Mouse (Mus musculus) layer of hippocampus, adult 9-10 months (tissue): ENCODE data around the gene Prpf6.

Experiments used
- DNase-seq: peaks from one replicate; pipeline ENCODE4 v3.0.0; 2022; ENCODE audit warnings: low spot score

Gene Prpf6

DNA sequence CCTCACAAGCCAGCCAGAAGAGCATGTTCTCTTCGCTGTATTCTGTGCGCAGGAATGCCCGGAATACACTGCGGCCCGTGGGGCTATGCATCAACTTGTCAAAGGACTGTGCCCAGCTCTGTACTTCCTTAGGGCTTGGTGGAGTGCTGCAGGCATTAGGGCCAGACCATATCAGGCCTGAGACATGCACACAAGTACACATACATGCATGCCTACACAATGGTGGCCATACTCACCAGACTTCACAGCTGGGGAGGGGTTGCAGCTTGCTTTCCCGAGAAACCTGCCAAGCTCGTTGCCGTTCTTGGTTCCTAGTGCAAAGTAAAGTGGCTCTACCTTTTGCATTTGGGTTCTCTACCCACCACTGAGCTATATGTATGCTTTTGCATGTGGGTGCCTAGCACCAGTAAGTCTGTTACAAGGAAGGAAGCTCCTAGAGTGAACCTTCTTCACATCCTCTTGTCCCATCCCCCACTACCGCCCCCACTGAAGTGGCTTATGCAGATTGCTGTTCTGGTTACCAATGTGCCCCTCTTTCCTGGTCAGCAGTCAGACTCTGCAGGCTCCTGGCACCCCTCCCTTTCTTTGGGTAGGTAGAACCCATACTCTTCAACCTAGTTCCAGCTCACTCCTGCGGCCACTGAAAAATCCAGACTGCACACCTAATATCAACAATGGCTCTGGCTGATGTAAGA lies 97.9 kb downstream of the Prpf6 start:
- DNase-seq = no peak

DNA sequence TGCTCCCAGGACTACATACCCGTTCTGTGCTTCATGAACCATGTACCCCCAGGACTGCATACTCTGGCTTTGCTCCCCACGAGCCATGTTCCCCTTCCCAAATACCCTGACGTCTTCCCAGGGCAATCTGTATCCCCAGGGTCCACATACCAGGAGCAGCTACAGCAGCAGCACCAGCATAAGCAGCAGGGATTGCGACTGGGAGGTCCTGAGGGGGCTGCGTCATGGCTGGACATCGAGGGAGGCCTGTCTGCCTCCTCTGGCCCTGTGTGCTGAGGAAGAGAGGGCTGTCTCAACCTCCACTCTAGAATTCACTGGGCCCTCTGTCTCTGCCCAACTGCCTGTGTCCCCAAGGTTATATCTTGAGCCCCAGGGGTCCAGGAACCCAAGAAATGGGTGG lies 99.4 kb downstream of the Prpf6 start:
- no peak for DNase-seq

- DNase-seq = no peak
Measured at GRCm38 (mm10) chr2:181691571-181691970, 99.9 kb downstream of the Prpf6 start.

GRCm38 (mm10) chr2:181692304-181692703 lies 100.6 kb downstream of the Prpf6 start:
- no peak for DNase-seq

DNA sequence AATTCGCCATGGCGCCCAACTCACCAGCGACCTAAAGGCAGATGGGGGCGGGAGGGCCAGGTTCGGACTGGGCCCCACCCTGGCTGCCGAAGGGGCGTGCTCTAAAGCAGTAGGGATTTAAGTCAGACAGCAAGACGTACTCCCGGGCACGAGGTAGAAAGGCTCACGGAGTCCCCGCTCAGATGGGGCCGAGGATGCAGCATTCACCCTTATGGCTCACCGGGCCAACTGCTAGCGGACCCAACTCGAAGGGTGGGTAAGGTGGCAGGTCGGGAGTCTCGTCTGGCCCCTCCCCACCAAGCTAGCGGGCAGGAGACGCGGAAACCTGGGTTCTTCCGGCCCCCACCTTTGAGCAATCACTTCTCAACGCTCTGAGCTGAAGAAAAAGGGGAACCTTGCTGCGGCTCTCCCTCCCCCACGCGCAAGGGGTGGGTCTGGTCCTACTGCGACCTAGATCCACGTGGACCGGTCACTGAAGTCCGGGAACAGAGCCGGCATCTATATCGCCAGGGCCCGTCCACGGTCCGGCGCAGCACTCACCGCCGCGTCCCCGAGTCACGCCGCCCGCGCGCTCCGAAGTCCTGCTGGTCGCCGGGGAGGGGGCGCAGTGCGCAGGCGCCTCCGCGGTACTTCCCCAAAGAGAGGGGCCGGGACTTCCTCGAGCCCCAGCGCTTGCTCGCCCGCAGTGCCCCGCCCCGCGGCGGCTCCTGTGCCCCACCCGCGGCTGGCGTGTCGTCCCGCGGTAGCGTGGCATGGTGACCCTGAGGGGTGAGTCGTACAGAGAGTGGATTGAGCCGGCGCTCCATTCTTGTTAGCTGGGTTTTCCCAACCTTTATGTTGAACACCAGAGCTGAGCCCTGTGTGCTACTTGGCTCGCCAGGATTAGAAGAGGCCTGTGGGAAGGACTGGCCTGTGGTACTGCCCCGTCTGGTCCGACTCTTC lies 101.9 kb downstream of the Prpf6 start, which contains the start of gene Rgs19:
Gene Rgs19 (minus strand): TSS at position 639 of the 942 bp plus-strand sequence.
- no peak for DNase-seq

- DNase-seq = no peak
Measured at GRCm38 (mm10) chr2:181694581-181694980, 102.9 kb downstream of the Prpf6 start.

- DNase-seq = no peak
Measured at GRCm38 (mm10) chr2:181695776-181696175, 104.1 kb downstream of the Prpf6 start.

DNA sequence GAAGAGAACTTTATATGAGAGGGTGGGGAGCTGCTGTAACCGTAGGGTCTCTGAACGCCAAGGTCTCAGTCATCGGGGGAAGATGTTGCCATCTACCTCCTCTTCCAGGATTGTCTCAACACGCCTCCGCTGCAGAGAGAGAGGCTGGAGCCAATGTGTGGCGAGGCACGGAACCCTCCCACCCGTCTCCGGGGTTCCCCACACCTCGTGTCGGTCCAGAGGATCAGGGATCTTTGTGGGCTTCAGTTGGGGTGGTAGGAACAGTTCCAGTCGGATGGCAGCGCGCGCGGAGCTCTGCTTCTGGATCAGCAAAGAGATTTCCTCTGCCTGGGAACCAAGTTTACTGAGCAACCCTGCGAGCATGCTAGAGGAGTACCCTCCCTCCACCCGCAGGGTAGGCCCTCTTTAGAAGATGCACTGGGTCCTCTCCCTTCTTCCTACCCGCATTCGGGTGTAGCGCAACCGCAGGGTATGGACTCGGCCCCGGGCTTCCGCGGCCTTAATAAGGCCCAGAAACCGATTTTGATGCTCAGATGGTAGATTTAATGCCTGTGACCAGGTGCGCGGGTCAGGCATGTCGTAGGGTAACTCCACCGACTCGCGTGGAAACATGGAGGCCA lies 105.2 kb downstream of the Prpf6 start:
- DNase-seq = no peak

DNA sequence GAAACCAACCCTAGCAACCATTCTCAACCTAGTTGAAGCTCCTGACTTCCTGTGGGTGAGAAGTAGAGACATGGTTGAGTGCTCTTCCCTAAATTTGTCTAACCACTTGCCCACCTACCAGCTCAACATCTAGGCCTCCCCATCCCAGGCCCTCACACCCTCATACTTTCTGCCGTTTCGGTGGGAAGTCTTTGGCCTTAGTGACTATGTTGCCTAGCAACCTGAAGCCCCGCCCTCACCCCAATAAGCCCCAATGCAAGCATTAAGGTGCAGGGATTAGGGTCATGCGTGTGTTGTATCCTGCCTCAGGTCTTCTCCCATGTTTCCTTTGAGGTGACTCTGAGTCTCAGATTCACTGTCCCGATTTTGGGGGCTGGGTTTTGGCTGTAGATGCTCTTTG lies 106.6 kb downstream of the Prpf6 start, which contains the start of gene Lkaaear1:
Gene Lkaaear1 (minus strand): TSS at position 202 of the 400 bp plus-strand sequence.
- DNase-seq = no peak
